Mouse (Mus musculus): ENCODE data around the gene Wdr47. TPM values are rescaled to one million over a fixed set of nuclear protein-coding genes. Genes with fewer than 3 reads are reported as not detected.

The Wdr47 gene
- polyA plus RNA-seq, 1 experiment from 2014 or later = 10.8 TPM

DNA sequence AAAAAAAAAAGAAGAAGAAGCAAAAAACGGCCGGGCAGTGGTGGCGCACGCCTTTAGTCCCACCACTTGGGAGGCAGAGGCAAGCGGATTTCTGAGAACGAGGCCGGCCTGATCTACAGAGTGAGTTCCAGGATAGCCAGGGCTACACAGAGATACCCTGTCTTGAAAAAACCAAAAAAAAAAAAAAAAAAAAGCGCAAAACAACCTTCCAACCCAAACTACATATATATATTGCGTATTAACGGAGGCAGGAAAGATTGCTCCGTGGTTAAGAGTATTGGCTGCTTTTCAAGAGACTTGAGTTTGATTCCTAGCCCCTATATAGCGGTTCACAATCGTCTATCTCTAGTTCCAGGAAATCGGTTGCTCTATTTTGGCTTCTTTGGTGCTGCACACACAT, 20.3 kb upstream of the Wdr47 start:
- Histone ChIP-seq H3K27me3 (no peaks in the 10 kb centered on the region; the same call in 1 of the 2 replicates), H3K36me3 (no peaks in the 10 kb centered on the region), H3K9ac (no peak overlapping the region), H3K4me2 (peak overlapping the region; percentile 68), H3K9me3 (no peaks in the 10 kb centered on the region), H3K27ac (no peak overlapping the region), H3K4me3 (peak overlapping the region; percentile 63), H3K4me1 (peaks cover 9% of the 10 kb centered on the region)
- WGBS = 85% methylated on average over 14 of the region's 14 CpGs
- no peak for ATAC-seq (ENCODE audit: borderline replicate concordance, extremely low read depth, low FRiP score, low TSS enrichment)

DNA sequence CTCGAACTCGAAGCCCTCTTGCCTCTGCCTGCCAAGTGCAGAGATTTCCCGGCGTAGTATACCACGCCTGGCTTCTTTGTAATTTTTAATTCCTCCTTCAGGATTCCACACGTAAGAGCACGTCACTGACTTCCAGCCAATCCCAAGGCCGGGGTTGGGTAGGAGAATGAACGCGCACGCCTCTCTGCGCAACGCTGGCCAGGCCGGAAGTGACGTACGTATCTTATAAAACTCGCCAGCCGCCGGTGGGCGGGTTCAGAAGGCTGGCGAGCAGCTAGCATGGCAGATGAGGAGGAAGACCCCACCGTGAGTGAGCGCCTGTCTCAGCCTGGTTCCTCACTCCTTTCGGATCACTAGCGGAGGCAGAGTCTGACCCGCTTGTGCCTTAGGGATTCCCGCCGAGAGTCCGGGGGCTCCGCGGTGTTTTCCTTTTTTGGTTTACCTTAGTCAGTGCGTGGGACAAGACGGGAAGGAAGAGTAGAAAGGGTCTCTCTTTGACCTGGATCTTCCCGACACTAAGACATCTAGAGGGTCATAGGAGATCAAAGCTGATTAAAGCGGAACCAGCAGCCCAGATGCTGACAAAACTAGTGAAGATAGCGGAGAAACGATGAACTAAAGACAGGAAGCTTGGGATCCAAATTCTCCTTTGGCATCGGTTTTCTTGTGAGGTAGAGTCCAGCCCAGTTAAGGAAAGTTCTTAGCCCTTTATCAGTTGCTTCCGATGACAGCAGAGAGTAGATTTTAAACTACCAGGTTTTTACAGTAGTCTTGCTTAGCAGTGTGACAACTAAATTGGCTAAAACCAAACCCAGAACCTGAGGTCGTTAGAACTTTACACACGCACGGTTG, 19.4 kb upstream of the Wdr47 start, which contains the start of gene Taf13:
Gene Taf13 (plus strand): TSS at position 256 of the 852 bp plus-strand sequence.
- peak; percentile 99 for ATAC-seq (ENCODE audit: borderline replicate concordance, extremely low read depth, low FRiP score, low TSS enrichment)
- H3K9me3 ChIP-seq = no peaks in the 10 kb centered on the region
- WGBS = 1% methylated on average over 42 of the region's 42 CpGs
- peak within 1 kb of the TSS; percentile 63 for H3K4me3 ChIP-seq
- H3K27ac ChIP-seq = peak within 1 kb of the TSS; percentile 53; the same call in 1 of the 2 replicates
- H3K27me3 ChIP-seq = no peaks in the 10 kb centered on the region; the same call in 1 of the 2 replicates
- H3K9ac ChIP-seq = peak within 1 kb of the TSS; percentile 58
- peak within 1 kb of the TSS; percentile 68 for H3K4me2 ChIP-seq
- no peaks in the 10 kb centered on the region for H3K36me3 ChIP-seq
- H3K4me1 ChIP-seq = peaks cover 9% of the 10 kb centered on the region

DNA sequence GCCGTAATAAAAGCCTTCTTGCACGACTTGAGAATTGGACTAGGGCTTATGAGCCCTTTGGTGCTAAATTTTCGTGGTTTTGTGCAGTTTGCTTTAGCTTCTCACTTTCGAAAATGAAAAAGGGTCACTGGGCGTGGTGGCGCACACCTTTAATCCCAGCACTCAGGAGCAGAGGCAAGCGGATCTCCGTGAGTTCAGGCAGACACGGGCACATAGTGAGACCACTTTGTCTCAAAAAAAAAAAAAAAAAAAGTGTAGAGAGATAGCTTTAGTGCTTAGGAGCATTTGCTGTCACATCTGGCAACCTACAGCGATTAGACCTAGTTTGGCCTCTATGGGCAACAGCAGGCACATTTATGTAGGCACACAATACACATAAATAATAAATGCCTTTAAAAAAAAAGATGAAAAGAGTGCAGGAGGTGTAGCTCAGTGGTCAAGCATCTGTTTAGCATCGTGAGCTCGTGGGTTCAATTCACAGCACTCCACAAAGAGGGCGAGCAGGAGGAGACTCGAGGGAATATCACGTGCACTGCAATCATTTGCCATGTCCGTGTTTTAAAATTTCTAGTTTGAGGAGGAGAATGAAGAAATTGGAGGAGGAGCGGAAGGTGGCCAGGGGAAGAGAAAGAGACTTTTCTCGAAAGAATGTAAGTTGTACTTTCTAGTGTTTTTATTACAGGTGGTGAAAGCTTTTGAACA, 18.6 kb upstream of the Wdr47 start:
- Histone ChIP-seq H3K27me3 (no peaks in the 10 kb centered on the region; the same call in 1 of the 2 replicates), H3K4me3 (peak overlapping the region; percentile 63), H3K36me3 (no peaks in the 10 kb centered on the region), H3K9ac (peak overlapping the region; percentile 58), H3K27ac (peak overlapping the region; percentile 4; the same call in 1 of the 2 replicates), H3K4me1 (peaks cover 9% of the 10 kb centered on the region), H3K9me3 (no peaks in the 10 kb centered on the region), H3K4me2 (peak overlapping the region; percentile 68)
- ATAC-seq (ENCODE audit: borderline replicate concordance, extremely low read depth, low FRiP score, low TSS enrichment) = no peak
- WGBS = 45% methylated on average over 18 of the region's 18 CpGs

DNA sequence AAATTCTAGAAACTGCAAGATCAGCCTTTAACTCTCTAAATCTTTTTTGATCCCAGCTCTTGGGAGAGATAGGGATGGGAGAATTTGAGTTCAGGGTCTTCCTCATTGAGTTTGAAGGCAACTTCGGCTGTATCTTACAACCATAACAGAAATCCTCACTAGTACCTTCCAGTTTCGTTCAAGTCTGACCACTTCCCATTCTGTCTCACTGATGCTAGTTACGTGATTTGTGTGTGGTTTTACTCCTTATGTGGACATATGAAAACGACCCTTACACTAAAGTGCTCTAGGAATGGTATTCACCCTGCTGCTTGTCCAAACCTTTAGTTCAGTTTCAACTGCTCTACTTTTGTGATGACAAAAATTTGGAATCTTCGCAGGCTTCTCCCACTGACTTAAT, 17.1 kb upstream of the Wdr47 start:
- no peak overlapping the region for H3K4me3 ChIP-seq
- no peak for ATAC-seq (ENCODE audit: borderline replicate concordance, extremely low read depth, low FRiP score, low TSS enrichment)
- 80% methylated on average over 5 of the region's 5 CpGs for WGBS
- H3K4me2 ChIP-seq = no peak overlapping the region
- H3K9me3 ChIP-seq = no peaks in the 10 kb centered on the region
- H3K27me3 ChIP-seq = no peaks in the 10 kb centered on the region
- 0 out of 2 replicates have a peak, but pooled peaks cover 2% of the 10 kb centered on the region for H3K36me3 ChIP-seq
- H3K4me1 ChIP-seq = peaks cover 9% of the 10 kb centered on the region
- no peak overlapping the region for H3K9ac ChIP-seq
- no peak overlapping the region for H3K27ac ChIP-seq

DNA sequence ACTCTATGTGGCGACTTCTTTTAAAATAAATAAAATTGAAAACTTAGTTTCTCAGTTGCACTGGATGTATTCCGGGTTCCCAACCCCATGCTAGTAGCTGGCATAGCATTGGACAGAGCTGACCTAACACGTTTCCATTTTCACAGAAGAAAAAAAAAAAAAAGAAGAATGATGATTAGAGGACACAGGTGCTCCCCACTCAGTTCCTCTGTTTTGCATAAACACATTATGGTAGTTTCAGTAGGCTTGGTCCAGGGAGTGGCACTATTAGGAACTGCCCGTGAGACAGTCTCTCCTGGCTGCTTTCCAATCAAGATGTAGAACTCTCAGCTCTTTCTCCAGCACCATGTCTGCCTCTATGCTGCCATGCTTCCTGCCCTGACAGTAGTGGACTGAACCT, 6.5 kb upstream of the Wdr47 start:
- WGBS = 74% methylated on average over 4 of the region's 4 CpGs

DNA sequence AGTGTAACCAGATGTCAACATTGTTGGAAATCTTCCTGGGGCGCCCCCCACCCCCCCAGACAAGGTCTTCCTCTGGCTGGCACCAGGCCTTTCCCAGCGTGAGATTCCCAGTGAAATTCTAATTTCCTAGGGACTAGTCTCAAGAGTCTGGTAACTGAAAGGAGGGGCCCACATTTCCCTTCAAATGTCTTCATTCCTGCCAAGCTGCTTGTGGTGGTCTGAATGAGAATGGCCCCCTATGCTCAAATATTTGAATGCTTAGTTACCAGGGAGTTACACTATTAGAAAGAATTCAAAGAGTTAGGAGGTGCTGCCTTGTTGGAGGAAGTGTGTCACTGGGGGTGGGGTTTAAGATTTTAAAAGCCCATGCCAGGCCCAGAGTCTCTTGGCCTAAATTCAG, 2.6 kb upstream of the Wdr47 start:
- Histone ChIP-seq H3K36me3 (no peaks in the 10 kb centered on the region), H3K4me1 (peaks cover 13% of the 10 kb centered on the region), H3K27ac (no peak overlapping the region), H3K27me3 (no peaks in the 10 kb centered on the region), H3K9ac (no peak overlapping the region), H3K9me3 (no peaks in the 10 kb centered on the region), H3K4me2 (no peak overlapping the region), H3K4me3 (no peak overlapping the region)
- no peak for ATAC-seq (ENCODE audit: borderline replicate concordance, extremely low read depth, low FRiP score, low TSS enrichment)
- 38% methylated on average over 2 of the region's 2 CpGs for WGBS

More for the DNA sequence above, 6.5 kb upstream of the Wdr47 start:
- H3K4me3 ChIP-seq = no peak overlapping the region
- H3K9me3 ChIP-seq = no peaks in the 10 kb centered on the region
- no peak overlapping the region for H3K27ac ChIP-seq
- H3K27me3 ChIP-seq = no peaks in the 10 kb centered on the region
- ATAC-seq (ENCODE audit: borderline replicate concordance, extremely low read depth, low FRiP score, low TSS enrichment) = no peak
- no peak overlapping the region for H3K9ac ChIP-seq
- H3K36me3 ChIP-seq = no peaks in the 10 kb centered on the region
- no peaks in the 10 kb centered on the region for H3K4me1 ChIP-seq
- no peak overlapping the region for H3K4me2 ChIP-seq

DNA sequence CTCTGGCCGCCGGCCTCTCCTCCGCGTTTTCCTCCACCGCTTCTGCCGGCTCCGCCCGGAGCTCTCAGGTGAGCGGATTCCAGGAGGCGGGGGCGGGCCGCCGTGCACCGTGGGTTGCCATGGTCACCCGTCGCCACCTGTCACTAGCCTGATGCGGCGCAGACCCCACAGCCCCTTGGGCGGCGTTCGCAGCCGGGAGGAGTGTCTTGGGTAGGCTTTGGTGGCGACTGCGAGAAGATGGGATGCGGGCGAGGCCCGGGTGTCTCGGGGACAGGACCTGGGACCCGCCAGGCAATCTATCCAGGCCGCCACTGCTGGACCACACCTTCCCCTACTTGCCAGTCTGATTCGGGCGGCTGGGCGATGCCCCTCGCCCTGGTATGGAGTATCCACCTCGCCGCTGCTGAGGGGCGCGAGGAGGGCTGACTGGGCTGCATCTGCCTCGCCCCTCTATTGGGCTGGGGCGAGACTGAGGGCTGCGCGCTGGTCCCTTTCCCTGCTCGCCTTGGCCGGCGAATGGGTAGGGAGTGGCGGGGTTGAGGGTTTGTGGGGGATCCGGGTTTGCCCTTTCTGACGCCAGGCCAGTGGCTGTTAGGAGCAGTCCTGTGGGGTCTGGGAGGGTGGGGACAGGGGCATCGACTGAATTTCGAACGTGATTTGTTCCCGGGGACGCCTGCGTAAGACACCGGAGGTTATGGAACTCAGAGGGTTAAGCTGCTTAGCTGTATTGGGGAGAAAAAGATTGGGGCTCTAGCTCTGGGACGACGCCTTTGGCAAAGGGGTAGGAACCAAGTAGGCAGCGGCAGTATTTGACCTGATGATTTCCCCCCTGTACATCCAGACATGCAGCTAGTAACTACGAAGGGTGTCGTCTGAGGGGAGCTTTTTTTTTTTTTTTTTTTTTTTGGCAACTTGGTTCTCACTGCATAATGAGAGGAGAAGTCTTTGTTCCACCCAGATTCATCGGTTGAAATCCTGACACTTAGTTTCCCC, 747 bp downstream of the Wdr47 start:
- H3K4me2 ChIP-seq = peak overlapping the region; percentile 100

DNA sequence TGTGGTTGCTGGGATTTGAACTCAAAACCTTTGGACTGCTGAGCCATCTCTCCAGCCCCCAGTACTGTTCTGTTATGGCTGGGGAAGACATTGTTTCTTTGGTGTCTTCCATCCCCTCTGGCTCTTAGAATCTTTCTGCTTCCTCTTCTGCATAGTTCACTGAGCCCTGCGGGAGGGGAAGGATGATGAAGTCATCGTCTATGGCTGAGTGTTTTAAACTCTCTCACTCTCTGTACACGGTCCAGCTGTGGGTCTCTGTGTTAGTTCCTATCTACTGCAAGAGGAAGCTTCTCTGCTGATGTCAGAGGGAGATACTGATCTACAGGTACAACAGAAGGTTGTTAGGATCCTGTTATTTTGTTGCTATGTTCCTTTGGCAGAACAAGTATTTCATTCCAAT, 17.8 kb downstream of the Wdr47 start:
- no peak overlapping the region for H3K27ac ChIP-seq
- H3K4me1 ChIP-seq = no peaks in the 10 kb centered on the region
- 0 out of 2 replicates have a peak, but pooled peaks cover 5% of the 10 kb centered on the region for H3K36me3 ChIP-seq
- H3K9me3 ChIP-seq = no peaks in the 10 kb centered on the region
- H3K4me2 ChIP-seq = no peak overlapping the region
- WGBS = 49% methylated on average over 3 of the region's 3 CpGs
- H3K27me3 ChIP-seq = no peaks in the 10 kb centered on the region
- no peak overlapping the region for H3K4me3 ChIP-seq
- no peak overlapping the region for H3K9ac ChIP-seq
- ATAC-seq (ENCODE audit: borderline replicate concordance, extremely low read depth, low FRiP score, low TSS enrichment) = no peak

More for the DNA sequence above, 747 bp downstream of the Wdr47 start:
- peak; percentile 79; the same call in 1 of the 2 replicates for ATAC-seq (ENCODE audit: borderline replicate concordance, extremely low read depth, low FRiP score, low TSS enrichment)
- peak overlapping the region; percentile 71 for H3K9ac ChIP-seq
- no peaks in the 10 kb centered on the region for H3K9me3 ChIP-seq
- peaks cover 13% of the 10 kb centered on the region for H3K4me1 ChIP-seq
- peak overlapping the region; percentile 99 for H3K4me3 ChIP-seq
- H3K27ac ChIP-seq = peak overlapping the region; percentile 71
- no peaks in the 10 kb centered on the region for H3K36me3 ChIP-seq
- no peaks in the 10 kb centered on the region for H3K27me3 ChIP-seq
- under 1% methylated on average over 61 of the region's 61 CpGs for WGBS

DNA sequence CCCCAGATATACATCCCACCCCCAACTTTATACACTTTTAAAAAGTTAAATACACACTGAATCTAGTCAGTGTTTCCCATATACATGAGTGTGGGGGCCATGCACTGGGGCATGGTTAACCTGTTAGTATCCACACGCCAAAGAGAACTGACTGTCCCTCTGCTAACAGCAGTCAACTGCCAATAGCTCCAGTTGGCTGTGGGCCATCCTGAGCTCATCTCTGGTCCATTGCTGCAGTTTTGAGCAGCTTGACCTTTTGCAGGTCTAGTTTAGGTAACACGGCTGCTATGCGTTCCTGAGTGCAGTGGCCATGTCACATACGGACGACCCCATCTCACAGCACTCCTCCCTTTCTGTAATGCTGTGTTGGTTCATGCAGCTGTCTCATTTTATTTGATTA, 43.7 kb downstream of the Wdr47 start:
- WGBS = 49% methylated on average over 5 of the region's 5 CpGs

DNA sequence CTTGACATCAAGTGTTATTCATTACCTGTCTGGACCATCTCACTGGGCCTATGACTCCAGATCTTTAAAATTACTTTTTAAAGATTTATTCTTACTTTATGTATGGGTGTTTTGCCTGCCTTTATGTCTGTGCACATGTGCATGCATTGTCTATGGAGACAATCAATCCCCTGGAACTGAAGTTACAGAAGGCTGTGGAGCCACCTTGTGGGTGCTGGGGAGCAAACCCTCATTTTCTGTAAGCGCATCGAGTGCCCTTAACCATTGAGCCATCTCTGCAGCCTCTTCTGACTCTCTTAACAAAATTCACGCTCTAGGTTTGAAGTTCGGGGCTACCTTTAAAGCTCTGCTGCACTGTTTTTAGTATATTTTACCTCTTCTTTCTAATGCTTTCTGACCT, 48.3 kb downstream of the Wdr47 start:
- ATAC-seq (ENCODE audit: borderline replicate concordance, extremely low read depth, low FRiP score, low TSS enrichment) = no peak
- H3K4me2 ChIP-seq = no peak overlapping the region
- H3K9me3 ChIP-seq = no peaks in the 10 kb centered on the region
- WGBS = 73% methylated on average over 4 of the region's 4 CpGs
- H3K4me3 ChIP-seq = no peak overlapping the region
- no peaks in the 10 kb centered on the region for H3K36me3 ChIP-seq
- no peaks in the 10 kb centered on the region for H3K4me1 ChIP-seq
- no peaks in the 10 kb centered on the region for H3K27me3 ChIP-seq
- H3K9ac ChIP-seq = no peak overlapping the region
- no peak overlapping the region for H3K27ac ChIP-seq

More for the DNA sequence above, 43.7 kb downstream of the Wdr47 start:
- no peak for ATAC-seq (ENCODE audit: borderline replicate concordance, extremely low read depth, low FRiP score, low TSS enrichment)
- Histone ChIP-seq H3K27ac (no peak overlapping the region), H3K9me3 (no peaks in the 10 kb centered on the region), H3K9ac (no peak overlapping the region), H3K4me3 (no peak overlapping the region), H3K36me3 (no peaks in the 10 kb centered on the region), H3K4me1 (no peaks in the 10 kb centered on the region), H3K4me2 (no peak overlapping the region), H3K27me3 (no peaks in the 10 kb centered on the region)

DNA sequence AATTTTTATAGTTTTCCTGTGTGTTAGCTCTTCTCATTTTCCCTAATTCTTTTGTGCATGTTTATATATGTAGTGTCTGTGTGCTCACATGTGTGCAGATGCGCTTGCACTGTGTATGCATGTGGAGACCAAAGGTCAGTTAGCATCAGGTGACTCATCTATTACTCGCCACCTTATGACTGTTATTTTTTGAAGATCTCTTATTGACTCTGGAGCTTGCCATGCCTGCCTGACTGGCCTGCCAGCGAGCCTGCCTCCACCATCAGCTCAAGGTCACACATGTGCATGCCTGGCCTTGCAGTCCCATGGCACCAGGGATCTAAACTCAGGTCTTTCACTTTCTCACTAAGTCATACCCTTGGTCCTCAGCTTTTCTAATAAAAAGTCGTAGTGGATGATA, 49.9 kb downstream of the Wdr47 start:
- no peak for ATAC-seq (ENCODE audit: borderline replicate concordance, extremely low read depth, low FRiP score, low TSS enrichment)
- WGBS = 78% methylated on average over 4 of the region's 4 CpGs
- no peaks in the 10 kb centered on the region for H3K4me1 ChIP-seq

More for the DNA sequence above, 49.9 kb downstream of the Wdr47 start:
- Histone ChIP-seq H3K9ac (no peak overlapping the region), H3K4me2 (no peak overlapping the region), H3K4me3 (no peak overlapping the region), H3K27me3 (no peaks in the 10 kb centered on the region), H3K9me3 (no peaks in the 10 kb centered on the region), H3K36me3 (peaks cover 5% of the 10 kb centered on the region; the same call in 1 of the 2 replicates), H3K27ac (no peak overlapping the region)

All from lung, embryonic 15.5 days (tissue).